Mouse (Mus musculus): Measurements from ENCODE around the gene Slc1a3. TPM values are rescaled to one million over a fixed set of nuclear protein-coding genes. Genes with fewer than 3 reads are reported as not detected.
A peak's percentile ranks its signal among the peaks of the same experiment; 100 is the strongest.
"Not testable (repeated sequence)": the region's sequence is repeated elsewhere in the genome, so short reads cannot be mapped to it uniquely, and the experiment has no call there.

Slc1a3 gene
- polyA plus RNA-seq, 1 experiment from 2014 or later = 22.7 TPM

DNA sequence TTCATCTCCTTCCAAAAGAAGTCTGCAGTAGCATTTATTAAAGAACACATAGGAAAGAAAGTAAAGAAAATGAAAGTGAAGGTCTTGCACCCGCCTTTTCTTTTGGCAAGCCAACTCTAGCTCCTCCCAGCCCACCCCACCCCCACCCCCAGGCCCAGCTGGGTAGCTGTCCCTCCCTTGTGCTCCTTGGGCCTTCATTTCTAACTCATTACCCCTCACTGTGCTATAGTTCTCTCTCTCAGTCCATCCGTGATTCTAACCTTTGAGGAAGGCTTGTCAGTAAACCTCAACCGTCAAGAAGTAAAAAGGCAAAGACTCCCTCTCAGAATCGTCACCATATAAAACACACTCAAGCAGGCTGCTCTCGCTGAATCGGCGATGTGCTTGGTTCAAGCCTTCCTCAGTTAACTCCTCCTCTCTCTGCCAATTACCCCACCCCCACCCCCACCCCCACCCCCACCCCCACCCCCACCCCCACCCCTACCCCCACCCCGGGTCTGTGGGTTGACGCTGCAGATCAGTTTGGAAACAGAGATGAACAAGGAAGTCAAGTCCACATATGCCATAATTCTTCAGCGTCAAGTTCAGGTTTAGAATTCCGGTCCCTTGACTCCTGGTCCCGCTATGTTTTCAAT lies 5.9 kb upstream of the Slc1a3 start:
- Histone ChIP-seq H3K9me3 (replicated peaks; ENCODE audit: control insufficient read depth, low read length) (no peaks in the 10 kb centered on the region), H3K27ac (ENCODE audit: low read depth, low read length) (no peak overlapping the region), H3K4me3 (ENCODE audit: low read depth, low read length) (no peak overlapping the region), H3K4me2 (peak overlapping the region; percentile 47), H3K27me3 (ENCODE audit: control insufficient read depth, insufficient read depth, low read length) (no peaks in the 10 kb centered on the region), H3K4me1 (ENCODE audit: control insufficient read depth, insufficient read depth, low read length) (0 out of 2 replicates have a peak, but pooled peaks cover 2% of the 10 kb centered on the region), H3K36me3 (ENCODE audit: control insufficient read depth, insufficient read depth, low read length) (no peaks in the 10 kb centered on the region), H3K9ac (ENCODE audit: low read depth, low read length) (no peak overlapping the region)
- ATAC-seq (replicated peaks; ENCODE audit: insufficient number of reproducible peaks, low FRiP score, low TSS enrichment) = no peak
- WGBS (ENCODE audit: insufficient replicate concordance) = 28% methylated on average over 12 of the region's 12 CpGs

DNA sequence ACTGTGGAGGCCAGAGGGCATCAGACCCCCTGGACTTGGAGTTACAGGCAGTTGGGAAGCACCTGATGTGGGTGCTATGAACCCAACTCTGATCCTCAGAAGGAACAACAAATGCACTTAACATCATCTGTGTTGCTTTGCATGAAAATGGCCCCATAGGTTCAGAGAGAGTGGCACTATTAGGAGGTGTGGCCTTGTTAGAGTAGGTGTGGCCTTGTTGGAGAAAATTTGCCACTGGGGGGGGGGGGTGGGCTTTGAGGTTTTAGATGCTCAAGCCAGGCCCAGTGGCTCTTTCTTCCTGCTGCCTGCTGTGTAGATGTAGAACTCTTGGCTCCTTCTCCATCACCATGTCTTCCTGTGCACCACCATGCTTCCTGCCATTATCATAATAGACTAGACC lies 5.1 kb upstream of the Slc1a3 start:
- Histone ChIP-seq H3K9ac (ENCODE audit: low read depth, low read length) (no peak overlapping the region), H3K9me3 (replicated peaks; ENCODE audit: control insufficient read depth, low read length) (no peaks in the 10 kb centered on the region), H3K4me1 (ENCODE audit: control insufficient read depth, insufficient read depth, low read length) (0 out of 2 replicates have a peak, but pooled peaks cover 2% of the 10 kb centered on the region), H3K4me3 (ENCODE audit: low read depth, low read length) (no peak overlapping the region), H3K27me3 (ENCODE audit: control insufficient read depth, insufficient read depth, low read length) (no peaks in the 10 kb centered on the region), H3K27ac (ENCODE audit: low read depth, low read length) (no peak overlapping the region), H3K4me2 (no peak overlapping the region), H3K36me3 (ENCODE audit: control insufficient read depth, insufficient read depth, low read length) (no peaks in the 10 kb centered on the region)
- ATAC-seq (replicated peaks; ENCODE audit: insufficient number of reproducible peaks, low FRiP score, low TSS enrichment) = no peak

DNA sequence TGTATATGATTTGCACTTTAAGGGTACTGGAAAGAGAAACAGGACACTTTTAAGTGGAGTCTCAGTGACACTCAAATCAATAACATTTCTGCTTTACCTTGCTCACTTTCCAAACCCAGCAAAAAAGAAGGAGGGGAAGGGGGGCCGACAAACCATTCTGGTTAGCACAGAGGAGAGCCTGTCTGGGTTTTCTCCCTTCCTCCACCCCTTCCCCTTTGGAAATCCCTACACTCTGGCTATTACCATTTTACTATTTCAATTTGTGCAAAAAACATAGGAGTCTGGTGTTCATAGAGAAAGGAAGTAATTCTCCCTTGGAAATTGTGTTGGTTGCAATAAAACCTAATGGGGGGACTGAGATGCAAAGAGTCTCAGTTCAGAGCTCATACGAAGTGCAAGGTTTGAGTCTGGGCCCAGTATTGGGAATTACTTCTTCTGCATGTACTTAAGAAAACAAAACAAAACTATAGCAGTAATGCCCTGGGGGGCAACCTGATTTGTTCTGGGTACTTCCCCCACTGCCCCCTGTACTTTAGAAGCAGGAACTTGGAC lies 1.9 kb upstream of the Slc1a3 start:
- no peak overlapping the region for H3K9ac ChIP-seq (ENCODE audit: low read depth, low read length)
- 69% methylated on average over 2 of the region's 2 CpGs for WGBS (ENCODE audit: insufficient replicate concordance)
- peaks cover 7% of the 10 kb centered on the region; the same call in 1 of the 2 replicates for H3K4me1 ChIP-seq (ENCODE audit: control insufficient read depth, insufficient read depth, low read length)
- H3K4me2 ChIP-seq = no peak overlapping the region
- H3K4me3 ChIP-seq (ENCODE audit: low read depth, low read length) = no peak overlapping the region
- no peaks in the 10 kb centered on the region for H3K9me3 ChIP-seq (replicated peaks; ENCODE audit: control insufficient read depth, low read length)
- H3K36me3 ChIP-seq (ENCODE audit: control insufficient read depth, insufficient read depth, low read length) = no peaks in the 10 kb centered on the region
- H3K27ac ChIP-seq (ENCODE audit: low read depth, low read length) = no peak overlapping the region
- no peaks in the 10 kb centered on the region for H3K27me3 ChIP-seq (ENCODE audit: control insufficient read depth, insufficient read depth, low read length)
- no peak for ATAC-seq (replicated peaks; ENCODE audit: insufficient number of reproducible peaks, low FRiP score, low TSS enrichment)

DNA sequence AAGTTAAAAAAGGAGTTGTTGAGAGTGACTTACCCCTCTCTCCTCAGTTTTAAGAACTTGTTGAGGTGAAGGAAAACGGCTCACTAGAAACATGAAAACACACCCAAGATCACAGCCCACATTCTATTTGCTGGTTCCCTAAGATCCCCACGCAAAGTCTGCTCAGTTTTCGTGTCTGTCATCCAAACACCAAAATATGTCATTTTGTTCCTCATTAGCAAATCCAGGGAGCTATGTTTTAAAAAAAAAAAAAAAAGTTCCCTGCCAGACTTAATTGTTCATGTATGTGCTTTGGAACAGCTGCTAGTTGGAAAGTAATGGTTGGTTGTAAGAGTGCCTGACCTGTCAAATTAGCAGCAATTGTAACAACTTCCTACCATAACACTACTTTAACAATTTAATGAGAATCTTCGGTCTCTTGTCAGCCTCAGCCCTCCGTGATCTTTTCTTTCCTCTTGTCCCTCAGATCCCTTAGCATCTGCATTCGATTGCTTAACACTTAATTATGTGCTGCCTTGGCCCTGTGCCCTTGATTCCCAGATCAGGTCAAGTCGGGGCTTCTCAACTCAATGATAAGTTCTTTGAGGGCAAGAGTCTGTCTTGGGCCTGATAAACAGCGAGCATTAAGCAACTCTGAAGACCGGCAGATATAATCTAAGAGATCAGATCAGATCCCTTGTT lies 1.2 kb upstream of the Slc1a3 start:
- WGBS (ENCODE audit: insufficient replicate concordance) = 54% methylated on average over 9 of the region's 9 CpGs

DNA sequence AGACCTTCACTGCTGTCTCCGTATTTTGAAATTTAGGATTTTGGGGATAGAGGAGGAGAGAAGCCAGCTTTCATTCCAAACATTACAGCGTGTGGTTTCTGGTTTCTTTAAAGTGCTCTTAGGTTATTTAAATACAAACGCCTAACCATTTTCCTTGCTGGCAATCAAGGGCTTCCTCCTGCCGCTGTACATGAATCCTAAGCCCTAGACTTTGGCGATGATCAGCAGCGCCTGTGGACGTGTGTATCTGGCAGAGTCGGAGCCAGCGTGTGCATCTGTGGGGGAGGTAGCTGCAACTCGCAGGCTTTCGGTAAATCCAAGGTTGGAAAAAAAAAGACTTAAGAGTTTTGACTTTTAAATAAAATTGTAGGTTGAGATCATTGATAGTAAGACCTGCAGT lies 986 bp downstream of the Slc1a3 start:
- no peaks in the 10 kb centered on the region for H3K27me3 ChIP-seq (ENCODE audit: control insufficient read depth, insufficient read depth, low read length)
- H3K4me3 ChIP-seq (ENCODE audit: low read depth, low read length) = peak overlapping the region; percentile 79
- no peaks in the 10 kb centered on the region for H3K9me3 ChIP-seq (replicated peaks; ENCODE audit: control insufficient read depth, low read length)
- H3K27ac ChIP-seq (ENCODE audit: low read depth, low read length) = no peak overlapping the region
- ATAC-seq (replicated peaks; ENCODE audit: insufficient number of reproducible peaks, low FRiP score, low TSS enrichment) = no peak
- peaks cover 5% of the 10 kb centered on the region; the same call in 1 of the 2 replicates for H3K4me1 ChIP-seq (ENCODE audit: control insufficient read depth, insufficient read depth, low read length)
- H3K36me3 ChIP-seq (ENCODE audit: control insufficient read depth, insufficient read depth, low read length) = peaks cover 2% of the 10 kb centered on the region; the same call in 1 of the 2 replicates
- peak overlapping the region; percentile 81; the same call in 1 of the 2 replicates for H3K9ac ChIP-seq (ENCODE audit: low read depth, low read length)
- peak overlapping the region; percentile 78 for H3K4me2 ChIP-seq
- 3% methylated on average over 11 of the region's 11 CpGs for WGBS (ENCODE audit: insufficient replicate concordance)

More for the DNA sequence above, 1.2 kb upstream of the Slc1a3 start:
- Histone ChIP-seq H3K4me1 (ENCODE audit: control insufficient read depth, insufficient read depth, low read length) (peaks cover 7% of the 10 kb centered on the region; the same call in 1 of the 2 replicates), H3K9ac (ENCODE audit: low read depth, low read length) (no peak overlapping the region), H3K27ac (ENCODE audit: low read depth, low read length) (no peak overlapping the region), H3K27me3 (ENCODE audit: control insufficient read depth, insufficient read depth, low read length) (no peaks in the 10 kb centered on the region), H3K4me2 (no peak overlapping the region), H3K9me3 (replicated peaks; ENCODE audit: control insufficient read depth, low read length) (no peaks in the 10 kb centered on the region), H3K4me3 (ENCODE audit: low read depth, low read length) (no peak overlapping the region), H3K36me3 (ENCODE audit: control insufficient read depth, insufficient read depth, low read length) (no peaks in the 10 kb centered on the region)
- no peak for ATAC-seq (replicated peaks; ENCODE audit: insufficient number of reproducible peaks, low FRiP score, low TSS enrichment)

DNA sequence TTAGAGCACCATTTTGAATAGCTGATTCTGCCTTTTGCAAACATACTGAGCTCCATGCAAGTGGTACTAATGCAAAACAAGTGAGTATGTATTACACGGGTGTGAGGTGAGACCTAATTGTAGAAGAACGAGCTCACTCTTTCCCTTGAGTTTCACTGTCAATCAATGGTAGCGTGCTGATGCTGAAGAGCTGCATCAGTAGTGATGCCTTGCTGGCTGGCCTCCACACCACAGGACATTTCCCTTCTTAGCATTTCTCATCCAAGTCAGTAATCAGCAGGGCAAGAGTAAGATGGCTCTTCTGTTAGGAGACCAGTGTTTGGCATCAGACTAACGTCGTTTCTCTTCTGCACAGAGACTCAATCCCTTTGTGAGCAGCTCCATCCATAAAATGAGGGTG lies 4.0 kb downstream of the Slc1a3 start:
- no peak overlapping the region for H3K4me2 ChIP-seq
- peaks cover 5% of the 10 kb centered on the region; the same call in 1 of the 2 replicates for H3K4me1 ChIP-seq (ENCODE audit: control insufficient read depth, insufficient read depth, low read length)
- no peak overlapping the region for H3K4me3 ChIP-seq (ENCODE audit: low read depth, low read length)
- ATAC-seq (replicated peaks; ENCODE audit: insufficient number of reproducible peaks, low FRiP score, low TSS enrichment) = no peak
- no peaks in the 10 kb centered on the region for H3K27me3 ChIP-seq (ENCODE audit: control insufficient read depth, insufficient read depth, low read length)
- no peaks in the 10 kb centered on the region for H3K9me3 ChIP-seq (replicated peaks; ENCODE audit: control insufficient read depth, low read length)
- WGBS (ENCODE audit: insufficient replicate concordance) = 81% methylated on average over 5 of the region's 5 CpGs
- H3K36me3 ChIP-seq (ENCODE audit: control insufficient read depth, insufficient read depth, low read length) = peaks cover 2% of the 10 kb centered on the region; the same call in 1 of the 2 replicates
- no peak overlapping the region for H3K27ac ChIP-seq (ENCODE audit: low read depth, low read length)
- no peak overlapping the region for H3K9ac ChIP-seq (ENCODE audit: low read depth, low read length)

DNA sequence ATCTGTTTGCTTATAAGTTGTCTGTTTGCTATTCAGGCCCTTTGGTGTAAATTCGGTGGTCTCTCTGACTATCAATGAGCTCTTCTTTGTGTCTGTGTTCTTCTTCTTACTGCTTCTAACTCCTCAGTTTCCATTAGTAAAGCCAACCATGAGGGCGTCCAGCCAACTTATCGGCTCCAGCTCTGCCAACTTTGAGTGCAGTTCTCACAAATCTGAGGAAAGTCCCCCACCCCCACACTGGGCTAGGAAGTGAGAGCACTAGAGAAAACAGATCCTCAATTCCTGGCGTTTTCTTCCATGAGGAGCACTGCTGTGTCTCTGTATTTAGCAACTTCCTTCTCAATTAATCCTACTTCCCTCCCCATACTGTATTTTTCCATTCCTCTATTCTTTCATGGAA lies 4.4 kb downstream of the Slc1a3 start:
- 0 out of 2 replicates have a peak, but pooled peaks have one; percentile 35 for ATAC-seq (replicated peaks; ENCODE audit: insufficient number of reproducible peaks, low FRiP score, low TSS enrichment)
- no peaks in the 10 kb centered on the region for H3K27me3 ChIP-seq (ENCODE audit: control insufficient read depth, insufficient read depth, low read length)
- 60% methylated on average over 4 of the region's 4 CpGs for WGBS (ENCODE audit: insufficient replicate concordance)
- H3K9me3 ChIP-seq (replicated peaks; ENCODE audit: control insufficient read depth, low read length) = no peaks in the 10 kb centered on the region
- no peak overlapping the region for H3K4me3 ChIP-seq (ENCODE audit: low read depth, low read length)
- H3K36me3 ChIP-seq (ENCODE audit: control insufficient read depth, insufficient read depth, low read length) = peaks cover 2% of the 10 kb centered on the region; the same call in 1 of the 2 replicates
- H3K4me1 ChIP-seq (ENCODE audit: control insufficient read depth, insufficient read depth, low read length) = peaks cover 5% of the 10 kb centered on the region; the same call in 1 of the 2 replicates
- no peak overlapping the region for H3K4me2 ChIP-seq
- no peak overlapping the region for H3K9ac ChIP-seq (ENCODE audit: low read depth, low read length)
- H3K27ac ChIP-seq (ENCODE audit: low read depth, low read length) = no peak overlapping the region

DNA sequence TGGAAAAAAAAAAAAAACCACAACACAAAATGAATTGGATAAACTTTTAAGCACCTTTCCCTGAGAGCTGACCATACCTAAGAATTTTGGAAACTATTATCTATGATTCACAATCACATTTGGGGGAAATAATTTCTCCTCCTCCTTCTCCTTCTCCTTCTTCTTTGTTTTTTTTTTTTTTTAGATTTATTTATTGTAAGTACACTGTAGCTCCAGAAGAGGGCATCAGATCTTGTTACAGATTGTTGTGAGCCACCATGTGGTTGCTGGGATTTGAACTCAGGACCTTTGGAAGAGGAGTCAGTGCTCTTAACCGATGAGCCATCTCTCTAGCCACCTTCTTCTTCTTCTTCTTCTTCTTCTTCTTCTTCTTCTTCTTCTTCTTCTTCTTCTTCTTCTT lies 5.0 kb downstream of the Slc1a3 start:
- not testable (repeated sequence) for H3K27me3 ChIP-seq (ENCODE audit: control insufficient read depth, insufficient read depth, low read length); H3K9me3 ChIP-seq (replicated peaks; ENCODE audit: control insufficient read depth, low read length); H3K4me3 ChIP-seq (ENCODE audit: low read depth, low read length); ATAC-seq (replicated peaks; ENCODE audit: insufficient number of reproducible peaks, low FRiP score, low TSS enrichment); H3K9ac ChIP-seq (ENCODE audit: low read depth, low read length); H3K4me1 ChIP-seq (ENCODE audit: control insufficient read depth, insufficient read depth, low read length); H3K4me2 ChIP-seq; H3K27ac ChIP-seq (ENCODE audit: low read depth, low read length); H3K36me3 ChIP-seq (ENCODE audit: control insufficient read depth, insufficient read depth, low read length)
- 97% methylated on average over 1 of the region's 1 CpGs for WGBS (ENCODE audit: insufficient replicate concordance)

All from heart, embryonic 11.5 days (tissue).